Mouse (Mus musculus) limb, embryonic 15.5 days (tissue): ENCODE results near the gene Baiap2. TPM values are rescaled to one million over a fixed set of nuclear protein-coding genes. Genes with fewer than 3 reads are reported as not detected.

Source experiments
- ATAC-seq: fragments of 200-750 bp; cut with Nextera tagmentation; 2 replicates; pipeline ENCODE4 v1.8.0; 2017; ENCODE audit warnings: low read depth, moderate TSS enrichment; ENCODE audit not compliant: insufficient number of reproducible peaks, low FRiP score, low TSS enrichment
- H3K27ac ChIP-seq: fragments of 300-500 bp; sonication (generic); 2 replicates; pipeline ENCODE4 v1.5.1; 2015; ENCODE audit warnings: moderate library complexity, mild to moderate bottlenecking, inconsistent platforms
- H3K27me3 ChIP-seq: fragments of 300-500 bp; sonication (generic); 2 replicates; pipeline ENCODE4 v1.6.1; 2015; ENCODE audit warnings: inconsistent platforms
- H3K36me3 ChIP-seq: fragments of 300-500 bp; sonication (generic); 2 replicates; pipeline ENCODE4 v1.6.1; 2015; ENCODE audit warnings: inconsistent platforms
- H3K4me1 ChIP-seq: fragments of 300-500 bp; sonication (generic); 2 replicates; pipeline ENCODE4 v1.6.1; 2015; ENCODE audit warnings: inconsistent platforms
- H3K4me2 ChIP-seq: fragments of 300-500 bp; sonication (generic); 2 replicates; pipeline ENCODE4 v1.6.1; 2015; ENCODE audit warnings: mild to moderate bottlenecking, inconsistent platforms
- H3K4me3 ChIP-seq: fragments of 300-500 bp; sonication (generic); 2 replicates; pipeline ENCODE4 v1.5.1; 2015; ENCODE audit warnings: mild to moderate bottlenecking, inconsistent platforms
- H3K9ac ChIP-seq: fragments of 300-500 bp; sonication (generic); 2 replicates; pipeline ENCODE4 v1.6.1; 2015; ENCODE audit warnings: inconsistent platforms
- H3K9me3 ChIP-seq: fragments of 300-500 bp; sonication (generic); 2 replicates; pipeline ENCODE4 v1.6.1; 2016; ENCODE audit warnings: inconsistent platforms
- WGBS: fragments of 180-500 bp; shearing (Covaris S2); methylation state at CpG from one replicate; pipeline ENCODE4 v1.1.7; 2015; 5-methylcytosine and 5-hydroxymethylcytosine counted together
- polyA plus RNA-seq: library from polyadenylated mRNA; unstranded; fragments of >200 nt; fragmentation: Nextera tagmentation; extraction: Ambion mirVana; gene quantifications from 2 replicates; pipeline ENCODE4 v1.2.1, GENCODE M21; 2015

The Baiap2 gene
- polyA plus RNA-seq, 1 experiment from 2014 or later: 40.2 TPM

DNA sequence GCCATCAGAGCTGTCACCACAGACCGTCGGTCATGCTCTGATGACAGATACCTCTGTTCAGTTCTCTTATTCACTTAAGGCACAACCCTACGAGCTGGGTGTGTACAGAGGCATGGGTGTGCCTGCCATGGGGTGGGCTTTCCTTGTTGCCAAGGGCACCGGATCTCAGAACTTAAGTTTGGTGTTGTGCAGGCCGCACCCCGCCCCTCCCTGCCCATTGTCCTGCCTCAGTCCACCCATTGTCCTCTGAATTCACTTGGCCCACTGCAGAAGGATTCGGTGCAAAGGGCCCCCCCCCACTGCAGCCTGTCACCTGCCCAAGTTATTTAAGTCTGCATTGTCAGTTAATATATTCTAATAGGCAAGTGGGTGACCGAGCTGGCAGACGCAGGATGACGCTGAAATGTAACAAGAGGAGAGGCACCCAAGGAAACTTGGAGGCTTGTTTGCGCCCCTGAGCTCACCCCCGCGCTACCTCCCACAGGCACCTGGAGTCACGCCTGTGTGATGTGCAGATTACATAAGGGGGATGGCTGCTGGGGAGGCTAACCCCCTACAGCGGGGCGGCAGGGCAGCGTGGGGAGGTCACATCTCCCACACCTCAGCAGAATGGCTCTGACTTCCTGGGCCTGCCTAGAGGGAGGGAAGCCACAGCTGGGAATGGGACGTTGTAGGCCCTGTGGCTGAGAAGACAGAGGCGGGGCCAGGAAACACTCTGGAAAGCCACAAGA lies 4.6 kb upstream of the Baiap2 start:
- Histone ChIP-seq H3K9me3 (no peaks in the 10 kb centered on the region), H3K4me2 (no peak overlapping the region), H3K27me3 (no peaks in the 10 kb centered on the region), H3K27ac (peak overlapping the region; percentile 78), H3K36me3 (no peaks in the 10 kb centered on the region), H3K9ac (no peak overlapping the region), H3K4me3 (no peak overlapping the region), H3K4me1 (peaks cover 86% of the 10 kb centered on the region)
- 55% methylated on average over 19 of the region's 19 CpGs for WGBS
- ATAC-seq: no peak

DNA sequence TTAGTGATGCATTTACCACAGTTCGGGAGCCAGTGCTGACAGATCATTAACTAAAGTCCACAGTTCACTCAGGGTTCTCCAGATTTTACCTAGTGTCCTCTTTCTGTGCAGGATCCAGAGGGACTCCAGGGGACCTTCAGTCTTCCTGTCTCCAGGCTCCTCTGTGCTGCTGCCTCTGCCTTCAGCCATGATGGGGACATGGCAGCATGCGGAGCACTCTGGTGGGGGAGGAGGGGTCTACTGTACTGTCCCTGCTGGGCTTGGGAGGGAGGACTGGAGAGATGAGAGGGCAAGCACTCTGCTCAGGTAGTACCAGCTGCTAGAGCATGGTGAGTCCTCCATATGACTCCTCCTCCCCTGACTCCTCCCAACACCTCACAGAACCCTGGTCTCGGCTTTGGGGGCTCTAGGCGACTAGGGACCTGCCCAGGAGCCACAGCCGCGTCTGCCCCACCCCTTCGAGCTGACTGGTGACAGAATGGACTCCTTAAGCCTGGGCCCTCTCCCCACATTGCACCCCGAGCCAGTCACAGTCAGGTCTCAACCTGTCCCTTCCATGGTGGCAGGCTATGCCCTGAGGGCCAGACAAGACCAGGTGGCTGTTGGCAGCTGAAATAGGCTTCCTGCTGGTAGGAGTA lies 3.4 kb upstream of the Baiap2 start:
- Histone ChIP-seq H3K4me3 (no peak overlapping the region), H3K9ac (no peak overlapping the region), H3K4me2 (no peak overlapping the region), H3K4me1 (peaks cover 86% of the 10 kb centered on the region), H3K36me3 (no peaks in the 10 kb centered on the region), H3K9me3 (no peaks in the 10 kb centered on the region), H3K27ac (no peak overlapping the region), H3K27me3 (no peaks in the 10 kb centered on the region)
- 34% methylated on average over 8 of the region's 8 CpGs for WGBS
- no peak for ATAC-seq

- H3K27ac ChIP-seq: no peak overlapping the region
- no peak overlapping the region for H3K9ac ChIP-seq
- no peak overlapping the region for H3K4me2 ChIP-seq
- WGBS: 43% methylated on average over 4 of the region's 4 CpGs
- ATAC-seq: no peak
- H3K9me3 ChIP-seq: no peaks in the 10 kb centered on the region
- H3K27me3 ChIP-seq: no peaks in the 10 kb centered on the region
- H3K4me3 ChIP-seq: no peak overlapping the region
- no peaks in the 10 kb centered on the region for H3K36me3 ChIP-seq
- H3K4me1 ChIP-seq: peaks cover 88% of the 10 kb centered on the region
These were observed 2.9 kb upstream of the Baiap2 start for GRCm38 (mm10) chr11:119939711-119940106.

DNA sequence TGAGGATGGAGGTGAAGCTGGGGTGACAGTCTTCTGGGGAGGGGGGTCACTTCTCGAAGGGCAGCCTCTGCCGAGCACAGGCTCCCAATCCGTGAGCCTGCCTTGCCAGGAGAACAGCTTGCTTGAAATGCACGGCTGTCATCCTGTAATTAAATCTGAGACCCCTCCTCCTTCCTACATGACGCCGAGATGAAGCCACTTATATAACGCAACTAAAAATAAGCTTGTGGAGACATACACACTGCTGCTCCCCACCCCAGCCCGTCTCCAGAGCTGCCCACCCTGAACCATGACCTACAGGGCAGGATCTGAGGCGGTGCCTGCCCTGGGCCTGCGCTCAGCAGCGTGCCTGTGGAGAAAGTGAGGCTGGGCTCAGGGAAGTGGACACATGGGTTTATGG lies 2.4 kb upstream of the Baiap2 start:
- ATAC-seq: no peak
- no peak overlapping the region for H3K9ac ChIP-seq
- no peak overlapping the region for H3K4me2 ChIP-seq
- no peak overlapping the region for H3K4me3 ChIP-seq
- no peaks in the 10 kb centered on the region for H3K9me3 ChIP-seq
- H3K4me1 ChIP-seq: peaks cover 88% of the 10 kb centered on the region
- H3K27me3 ChIP-seq: no peaks in the 10 kb centered on the region
- 50% methylated on average over 11 of the region's 11 CpGs for WGBS
- no peaks in the 10 kb centered on the region for H3K36me3 ChIP-seq
- no peak overlapping the region for H3K27ac ChIP-seq

DNA sequence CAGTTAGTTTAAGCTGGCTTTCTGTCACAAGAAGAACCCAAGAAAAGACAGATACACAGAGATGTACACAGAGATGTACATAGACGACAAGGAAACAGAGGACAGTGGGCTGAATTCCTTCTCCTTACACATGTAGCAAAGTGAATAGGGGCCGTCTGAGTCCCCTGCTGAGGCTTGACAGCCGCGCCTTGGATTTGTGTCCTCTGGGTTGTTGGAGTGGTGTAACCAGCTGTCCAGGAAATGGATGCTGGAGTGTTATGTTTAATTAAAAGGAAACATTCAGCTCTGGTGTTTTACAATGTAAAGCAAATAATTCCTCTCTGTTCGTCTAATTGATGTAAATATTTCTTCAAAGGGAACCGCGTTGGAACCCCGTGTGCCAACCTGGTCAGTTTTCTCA lies 769 bp upstream of the Baiap2 start:
- Histone ChIP-seq H3K4me1 (peaks cover 80% of the 10 kb centered on the region), H3K9me3 (no peaks in the 10 kb centered on the region), H3K4me3 (peak overlapping the region; percentile 79), H3K9ac (peak overlapping the region; percentile 57), H3K4me2 (peak overlapping the region; percentile 80), H3K27me3 (no peaks in the 10 kb centered on the region), H3K36me3 (no peaks in the 10 kb centered on the region), H3K27ac (peak overlapping the region; percentile 88)
- ATAC-seq: no peak
- 5% methylated on average over 8 of the region's 8 CpGs for WGBS

DNA sequence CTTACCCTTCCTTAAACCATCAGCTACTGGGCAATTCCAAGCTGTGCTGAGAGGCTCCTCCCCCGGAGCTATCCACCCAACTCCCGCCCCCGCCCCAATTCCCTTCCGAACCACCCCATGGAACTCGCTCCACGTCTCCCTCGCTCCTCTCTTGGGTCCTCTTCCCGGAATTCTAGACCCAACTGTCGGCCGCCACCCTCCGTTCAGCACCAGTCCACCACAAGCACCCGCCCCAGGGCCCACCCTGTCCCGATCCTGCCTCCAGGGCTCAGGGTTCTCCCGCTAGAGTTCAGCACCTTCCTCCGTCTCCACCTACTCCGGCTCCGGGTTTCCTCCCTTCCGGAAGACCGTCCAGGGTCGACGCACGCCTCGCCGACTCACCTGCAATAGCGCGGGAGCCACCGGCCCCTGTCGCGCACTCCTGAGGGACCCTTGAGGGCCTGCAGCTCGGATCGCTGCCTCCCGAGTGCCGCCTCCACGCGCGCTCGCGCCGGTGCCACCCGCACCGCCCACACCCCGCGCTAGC lies 299 bp upstream of the Baiap2 start:
- peak; percentile 22 for ATAC-seq
- Histone ChIP-seq H3K27me3 (no peaks in the 10 kb centered on the region), H3K9ac (peak overlapping the region; percentile 57), H3K36me3 (no peaks in the 10 kb centered on the region), H3K4me1 (peaks cover 76% of the 10 kb centered on the region), H3K4me3 (peak overlapping the region; percentile 79), H3K4me2 (peak overlapping the region; percentile 80), H3K9me3 (no peaks in the 10 kb centered on the region), H3K27ac (peak overlapping the region; percentile 88)
- WGBS: under 1% methylated on average over 43 of the region's 43 CpGs

GRCm38 (mm10) chr11:119943428-119943988 lies 945 bp downstream of the Baiap2 start:
- Histone ChIP-seq H3K27me3 (no peaks in the 10 kb centered on the region), H3K27ac (peak overlapping the region; percentile 83), H3K9ac (peak overlapping the region; percentile 82), H3K4me2 (peak overlapping the region; percentile 96), H3K36me3 (no peaks in the 10 kb centered on the region), H3K4me1 (peaks cover 75% of the 10 kb centered on the region), H3K4me3 (peak overlapping the region; percentile 79), H3K9me3 (no peaks in the 10 kb centered on the region)
- no peak for ATAC-seq
- 2% methylated on average over 32 of the region's 32 CpGs for WGBS

DNA sequence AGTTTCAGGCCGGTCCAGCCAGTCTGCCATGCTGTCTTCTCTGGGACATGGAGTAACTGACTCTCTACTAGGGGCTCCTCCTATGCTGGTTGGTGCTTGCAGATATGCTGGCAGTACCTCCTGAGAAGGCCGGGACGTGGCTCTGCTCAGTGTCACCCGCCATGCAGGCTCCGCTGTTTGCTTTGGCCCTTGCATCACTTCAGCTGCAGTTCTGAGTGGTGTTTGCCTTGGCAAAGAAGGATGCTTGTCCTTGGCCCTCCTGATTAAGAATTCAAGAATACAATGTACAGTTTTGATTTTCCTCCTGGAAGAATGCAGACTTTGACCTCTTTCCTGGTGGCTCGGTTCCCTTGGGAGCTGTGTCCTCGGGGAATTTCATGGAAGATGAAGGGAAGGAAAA lies 2.8 kb downstream of the Baiap2 start:
- Histone ChIP-seq H3K27me3 (no peaks in the 10 kb centered on the region), H3K27ac (0 out of 2 replicates have a peak overlapping the region, but pooled peaks have one; percentile 8), H3K4me1 (peaks cover 62% of the 10 kb centered on the region), H3K9me3 (no peaks in the 10 kb centered on the region), H3K4me2 (no peak overlapping the region), H3K4me3 (no peak overlapping the region), H3K9ac (no peak overlapping the region), H3K36me3 (no peaks in the 10 kb centered on the region)
- ATAC-seq: no peak
- WGBS: 79% methylated on average over 7 of the region's 7 CpGs

DNA sequence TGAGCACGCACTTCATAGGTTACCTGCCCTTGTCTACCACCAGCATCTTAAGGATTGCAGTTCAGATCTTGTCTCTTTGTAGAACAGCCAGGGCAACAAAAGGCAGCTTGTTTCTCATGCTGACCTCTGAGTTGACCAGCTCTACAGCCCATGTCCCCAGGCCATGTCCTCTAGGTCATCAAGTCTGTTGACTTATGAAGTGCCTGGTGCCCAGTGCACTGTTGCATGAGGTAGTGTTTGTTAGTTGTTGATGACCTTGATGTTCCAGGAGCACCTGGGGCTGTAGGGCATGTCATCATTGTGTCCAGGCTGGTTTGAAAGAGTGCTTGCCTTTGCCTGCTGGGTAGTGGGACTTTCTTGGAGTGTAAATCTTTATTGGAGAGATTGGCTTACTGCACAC lies 4.9 kb downstream of the Baiap2 start:
- Histone ChIP-seq H3K4me2 (no peak overlapping the region), H3K9me3 (no peaks in the 10 kb centered on the region), H3K4me3 (no peak overlapping the region), H3K27ac (no peak overlapping the region), H3K27me3 (no peaks in the 10 kb centered on the region), H3K36me3 (no peaks in the 10 kb centered on the region), H3K9ac (no peak overlapping the region), H3K4me1 (peaks cover 52% of the 10 kb centered on the region)
- WGBS: 93% methylated on average over 1 of the region's 1 CpGs
- no peak for ATAC-seq

- no peaks in the 10 kb centered on the region for H3K36me3 ChIP-seq
- no peak for ATAC-seq
- no peaks in the 10 kb centered on the region for H3K9me3 ChIP-seq
- H3K9ac ChIP-seq: no peak overlapping the region
- no peak overlapping the region for H3K4me2 ChIP-seq
- H3K4me1 ChIP-seq: peaks cover 57% of the 10 kb centered on the region
- H3K4me3 ChIP-seq: no peak overlapping the region
- H3K27ac ChIP-seq: no peak overlapping the region
- WGBS: 62% methylated on average over 2 of the region's 2 CpGs
- H3K27me3 ChIP-seq: no peaks in the 10 kb centered on the region
These were observed 5.3 kb downstream of the Baiap2 start for GRCm38 (mm10) chr11:119947897-119948296.

DNA sequence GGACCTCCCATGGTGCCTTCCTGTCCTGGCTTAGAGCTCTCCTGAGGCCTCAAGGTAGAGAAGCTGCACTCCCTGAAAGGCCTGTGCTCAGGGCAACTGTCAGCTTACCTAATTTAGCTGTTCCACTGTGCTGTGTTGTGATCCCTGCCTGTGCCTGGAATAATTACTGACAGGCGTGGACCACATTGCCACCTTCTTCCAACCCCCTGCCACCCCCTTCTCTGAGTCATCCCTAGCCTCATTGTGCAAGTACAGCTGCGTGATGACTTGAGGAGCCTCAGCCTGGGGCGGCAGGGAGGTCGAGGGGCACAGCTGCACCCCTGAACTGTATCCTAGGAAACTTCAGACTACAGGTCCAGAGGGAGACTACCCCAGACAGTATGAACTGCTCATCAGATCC lies 5.7 kb downstream of the Baiap2 start:
- WGBS: 56% methylated on average over 4 of the region's 4 CpGs
- no peak overlapping the region for H3K27ac ChIP-seq
- H3K27me3 ChIP-seq: no peaks in the 10 kb centered on the region

DNA sequence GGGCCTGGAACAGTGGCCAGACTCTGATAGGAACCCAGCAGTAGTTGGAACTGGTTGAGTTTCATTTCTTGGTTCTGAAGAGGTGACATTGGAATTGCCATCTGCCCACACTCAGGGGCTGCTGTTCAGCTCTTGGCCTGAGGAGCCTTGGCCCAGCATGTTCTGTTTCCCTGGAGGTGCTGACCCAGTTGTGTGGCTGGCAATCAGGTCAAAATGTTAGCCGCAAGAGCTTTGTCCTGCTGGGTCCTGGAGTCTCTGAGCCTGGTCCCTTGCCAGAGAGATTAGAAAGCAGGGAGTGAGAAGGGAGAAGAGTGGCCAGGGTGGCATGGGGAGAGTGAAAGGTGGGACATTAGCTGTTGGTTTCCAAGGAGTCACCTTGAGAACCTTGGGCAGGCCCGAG lies 6.2 kb downstream of the Baiap2 start:
- Histone ChIP-seq H3K4me2 (no peak overlapping the region), H3K4me1 (peaks cover 55% of the 10 kb centered on the region), H3K27me3 (no peaks in the 10 kb centered on the region), H3K9me3 (no peaks in the 10 kb centered on the region), H3K27ac (no peak overlapping the region), H3K9ac (no peak overlapping the region), H3K36me3 (no peaks in the 10 kb centered on the region), H3K4me3 (no peak overlapping the region)
- 80% methylated on average over 2 of the region's 2 CpGs for WGBS
- ATAC-seq: no peak

More for the DNA sequence above, 5.7 kb downstream of the Baiap2 start:
- Histone ChIP-seq H3K4me3 (no peak overlapping the region), H3K9me3 (no peaks in the 10 kb centered on the region), H3K9ac (no peak overlapping the region), H3K4me2 (no peak overlapping the region), H3K36me3 (no peaks in the 10 kb centered on the region), H3K4me1 (peaks cover 57% of the 10 kb centered on the region)
- ATAC-seq: no peak
